Mouse (Mus musculus) spleen, postnatal 36 days (tissue): Measurements from ENCODE around the gene Cops7a.

Experiments used
- DNase-seq, 2 experiments: peaks; one replicate each; pipeline ENCODE4 v3.0.0; 2022; ENCODE audit warnings: low spot score in 2 of 2, mixed read lengths in 1 of 2

Cops7a gene

GRCm38 (mm10) chr6:124918890-124919627 lies 46.3 kb downstream of the Cops7a start:
- no peak for DNase-seq

- DNase-seq: no peak
These were observed 47.0 kb downstream of the Cops7a start for GRCm38 (mm10) chr6:124918331-124918690.

GRCm38 (mm10) chr6:124917518-124918330 lies 47.6 kb downstream of the Cops7a start:
- DNase-seq: peak; percentile 58 to 70

- peak; percentile 85 to 86 for DNase-seq
These were observed 48.4 kb downstream of the Cops7a start for GRCm38 (mm10) chr6:124916695-124917517.

GRCm38 (mm10) chr6:124915942-124916694 lies 49.2 kb downstream of the Cops7a start:
- no peak for DNase-seq

GRCm38 (mm10) chr6:124915160-124915941 lies 50.0 kb downstream of the Cops7a start:
- no peak for DNase-seq

- no peak for DNase-seq
These were observed 50.8 kb downstream of the Cops7a start for GRCm38 (mm10) chr6:124914511-124914910.

- no peak for DNase-seq
These were observed 51.5 kb downstream of the Cops7a start for GRCm38 (mm10) chr6:124913721-124914285.

GRCm38 (mm10) chr6:124913214-124913613 lies 52.1 kb downstream of the Cops7a start:
- DNase-seq: no peak

- peak in 1 of 2 experiments; percentile 30 for DNase-seq
These were observed 53.7 kb downstream of the Cops7a start, which contains the start of gene Lag3 for GRCm38 (mm10) chr6:124911533-124912218. TSS of gene Lag3 (minus strand) at chr6:124911705.

- no peak for DNase-seq
These were observed 55.3 kb downstream of the Cops7a start for GRCm38 (mm10) chr6:124910032-124910431.
